ENCODE assay signal across 7 mouse cellular contexts in the genomic region with DNA sequence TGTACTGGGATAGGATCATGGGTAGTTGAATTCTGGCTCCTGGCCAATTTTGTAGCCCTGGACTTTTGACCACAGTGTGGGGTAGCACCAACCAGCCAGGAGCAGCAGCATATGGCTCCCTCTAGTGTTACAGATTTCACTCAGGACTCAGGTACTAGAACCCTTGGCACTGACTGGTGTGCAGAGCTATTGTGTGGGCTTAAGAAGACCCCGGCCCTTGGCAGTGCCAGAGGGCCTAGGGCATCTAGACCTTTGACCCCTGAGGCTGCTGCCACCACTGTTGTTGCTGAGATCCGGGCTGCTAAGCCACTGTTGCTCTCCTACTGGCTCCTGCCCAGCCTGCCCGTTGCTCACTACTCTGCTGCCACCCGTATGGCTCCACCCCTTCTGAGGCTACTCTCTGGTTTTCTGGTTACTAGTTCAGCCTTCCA. TPM values are rescaled to one million over a fixed set of nuclear protein-coding genes. Genes with fewer than 3 reads are reported as not detected.
A peak's percentile ranks its signal among the peaks of the same experiment; 100 is the strongest.
DNase-seq lines count a peak whose midpoint lies in the region; ATAC-seq and TF ChIP-seq lines count a peak whose summit lies in the region.

No protein-coding gene starts in this region.

- peak; percentile 65 for DNase-seq in lung, embryonic 14.5 days
- no peak for DNase-seq in lung, postnatal 4 days
- peak; percentile 42 for DNase-seq in retina, postnatal 1 day
- DNase-seq in right cerebral cortex, postnatal 25 days = no peak

- H3K9ac ChIP-seq in lung, embryonic 14.5 days = no peak overlapping the region
- no peak overlapping the region for H3K9ac ChIP-seq in embryonic facial prominence, embryonic 15.5 days
- no peak overlapping the region for H3K9ac ChIP-seq in kidney, embryonic 15.5 days

- no peak overlapping the region for H3K4me2 ChIP-seq in lung, embryonic 14.5 days
- no peak overlapping the region for H3K4me2 ChIP-seq in embryonic facial prominence, embryonic 15.5 days (replicated peaks)
- H3K4me2 ChIP-seq in kidney, embryonic 15.5 days = no peak overlapping the region

- peak; percentile 43; the same call in 1 of the 2 replicates for ATAC-seq in lung, embryonic 14.5 days (ENCODE audit: insufficient read depth)
- ATAC-seq in embryonic facial prominence, embryonic 15.5 days (ENCODE audit: insufficient number of reproducible peaks, low FRiP score, low TSS enrichment, low read depth) = peak; percentile 54
- ATAC-seq in kidney, embryonic 15.5 days (replicated peaks; ENCODE audit: low FRiP score) = peak; percentile 77
- ATAC-seq in erythroblast, adult 5-6 weeks (replicated peaks; ENCODE audit: low FRiP score, poor library complexity, severe bottlenecking) = no peak

- H3K27me3 ChIP-seq in lung, embryonic 14.5 days (ENCODE audit: insufficient read depth, low read length) = no peaks in the 10 kb centered on the region
- H3K27me3 ChIP-seq in embryonic facial prominence, embryonic 15.5 days = no peaks in the 10 kb centered on the region
- no peaks in the 10 kb centered on the region for H3K27me3 ChIP-seq in kidney, embryonic 15.5 days

- H3K36me3 ChIP-seq in lung, embryonic 14.5 days (ENCODE audit: insufficient read depth) = peaks cover 4% of the 10 kb centered on the region; the same call in 1 of the 2 replicates
- no peaks in the 10 kb centered on the region for H3K36me3 ChIP-seq in embryonic facial prominence, embryonic 15.5 days
- H3K36me3 ChIP-seq in kidney, embryonic 15.5 days = 0 out of 2 replicates have a peak, but pooled peaks cover 3% of the 10 kb centered on the region

- H3K9me3 ChIP-seq in lung, embryonic 14.5 days (ENCODE audit: low read depth, low read length) = no peaks in the 10 kb centered on the region
- no peaks in the 10 kb centered on the region for H3K9me3 ChIP-seq in embryonic facial prominence, embryonic 15.5 days (replicated peaks)
- no peaks in the 10 kb centered on the region for H3K9me3 ChIP-seq in kidney, embryonic 15.5 days (replicated peaks)

- TF ChIP-seq CTCF in lung, embryonic 14.5 days (IDR thresholded peaks at IDR 0.05; ENCODE audit: low read depth) = peak; percentile 55

- WGBS in lung, embryonic 14.5 days = 82% methylated on average over 4 of the region's 4 CpGs
- 68% methylated on average over 4 of the region's 4 CpGs for WGBS in embryonic facial prominence, embryonic 15.5 days
- 70% methylated on average over 4 of the region's 4 CpGs for WGBS in kidney, embryonic 15.5 days

- H3K4me3 ChIP-seq in lung, embryonic 14.5 days (ENCODE audit: low read depth, low read length) = no peak overlapping the region
- H3K4me3 ChIP-seq in embryonic facial prominence, embryonic 15.5 days (replicated peaks) = no peak overlapping the region
- no peak overlapping the region for H3K4me3 ChIP-seq in kidney, embryonic 15.5 days (replicated peaks)

- peaks cover 4% of the 10 kb centered on the region; the same call in 1 of the 2 replicates for H3K4me1 ChIP-seq in lung, embryonic 14.5 days (ENCODE audit: insufficient read depth)
- peaks cover 19% of the 10 kb centered on the region for H3K4me1 ChIP-seq in embryonic facial prominence, embryonic 15.5 days
- H3K4me1 ChIP-seq in kidney, embryonic 15.5 days = peaks cover 34% of the 10 kb centered on the region

- no peak overlapping the region for H3K27ac ChIP-seq in lung, embryonic 14.5 days (ENCODE audit: low read depth)
- H3K27ac ChIP-seq in embryonic facial prominence, embryonic 15.5 days (replicated peaks) = no peak overlapping the region
- 0 out of 2 replicates have a peak overlapping the region, but pooled peaks have one; percentile 28 for H3K27ac ChIP-seq in kidney, embryonic 15.5 days

RNA-seq across cellular contexts. Expression of gene Zfp618, which starts 54.1 kb away (rescaled TPM):
- polyA plus RNA-seq in lung, embryonic 14.5 days (2014; fragmentation: Nextera tagmentation; extraction: Ambion mirVana) = 24.5 and 27.1 TPM in 2 replicates
- 16.6 and 22.7 TPM in 2 replicates for polyA plus RNA-seq in embryonic facial prominence, embryonic 15.5 days (2015; fragmentation: Nextera tagmentation; extraction: Ambion mirVana)
- 35.2 and 39.5 TPM in 2 replicates for polyA plus RNA-seq in kidney, embryonic 15.5 days (2015; fragmentation: Nextera tagmentation; extraction: Ambion mirVana)
- total RNA-seq in erythroblast, adult 5-6 weeks (2015; ENCODE audit: low replicate concordance) = not detected in 2 replicates
- not detected in 2 replicates for total RNA-seq in erythroblast, adult 5-6 weeks (2017; ENCODE audit: low replicate concordance)

Comparison
In these comparisons a context has a peak if more than half of its experiments do, and no peak if none do; other contexts are left out.
1. DNase-seq: peak in lung, embryonic 14.5 days (single experiment) and retina, postnatal 1 day (single experiment); none in lung, postnatal 4 days (0 of 2) and right cerebral cortex, postnatal 25 days (single experiment).